Mouse (Mus musculus) adrenal gland, postnatal 14 days (tissue): Measurements from ENCODE around the gene Fgfr2. TPM values are rescaled to one million over a fixed set of nuclear protein-coding genes. Genes with fewer than 3 reads are reported as not detected.

Experiments
- DNase-seq: peaks from one replicate; pipeline ENCODE4 v3.0.0; 2021; ENCODE audit warnings: mixed read lengths
- total RNA-seq: library from RNA; stranded (reverse); gene quantifications from 2 replicates; pipeline ENCODE4 v1.2.3, GENCODE M21; 2021

Fgfr2 gene
- total RNA-seq, 1 experiment from 2014 or later: 227 TPM

DNA sequence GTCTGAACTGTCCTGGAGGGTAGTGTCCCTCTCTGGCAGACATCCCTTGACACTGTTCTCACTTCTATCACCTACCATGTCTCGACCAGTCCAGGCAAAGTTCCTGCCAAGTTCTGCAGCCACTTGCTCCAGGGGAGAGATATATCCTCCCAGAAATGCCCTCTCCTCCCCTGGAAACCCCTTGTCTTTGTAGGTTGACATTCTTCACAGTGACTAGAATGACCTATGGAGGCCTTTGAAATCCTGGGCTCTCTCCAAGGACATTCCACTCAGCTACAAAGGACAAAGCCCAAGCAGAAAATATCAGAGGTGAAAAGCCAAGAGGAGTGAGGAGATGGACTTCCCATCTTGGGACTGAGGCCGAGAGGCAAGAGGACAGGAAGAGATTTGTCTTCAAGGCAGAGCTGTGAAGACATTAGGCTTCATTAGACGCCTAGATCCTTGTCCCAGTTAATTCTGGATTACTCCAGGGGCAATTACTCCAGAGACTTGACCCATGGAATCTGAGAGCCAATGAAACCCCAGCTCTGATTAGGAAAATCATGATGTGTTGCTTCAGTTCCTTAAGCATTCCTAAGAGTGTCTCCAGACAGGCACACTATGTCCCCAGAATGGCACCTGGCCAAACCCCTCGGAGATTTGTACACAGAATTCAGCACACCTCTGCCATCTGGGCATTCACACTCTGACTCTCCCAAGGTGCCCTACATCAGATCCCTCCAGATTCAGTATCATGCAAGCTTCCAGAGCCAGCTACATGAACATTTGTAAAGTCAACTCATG, 826.3 kb downstream of the Fgfr2 start:
- peak; percentile 71 for DNase-seq

DNA sequence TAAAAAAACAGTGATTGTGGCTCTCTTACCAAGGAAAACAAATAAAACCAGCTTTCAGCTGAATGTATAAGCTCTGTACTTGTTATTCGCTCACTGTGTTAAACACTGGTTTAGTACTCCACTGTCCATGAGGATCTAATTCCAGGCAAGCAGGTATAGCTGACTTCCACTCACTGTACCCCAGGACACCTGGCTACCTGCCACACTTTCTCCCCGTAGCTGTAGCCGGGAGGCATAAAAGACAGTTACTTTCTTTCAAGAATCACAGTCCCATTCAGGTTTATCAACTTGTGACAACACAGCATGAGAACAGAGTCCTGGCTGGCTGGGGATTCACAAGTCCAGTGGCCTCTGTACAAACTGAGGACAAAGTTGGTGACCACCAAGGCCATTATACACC, 827.0 kb downstream of the Fgfr2 start:
- DNase-seq: peak; percentile 21

DNA sequence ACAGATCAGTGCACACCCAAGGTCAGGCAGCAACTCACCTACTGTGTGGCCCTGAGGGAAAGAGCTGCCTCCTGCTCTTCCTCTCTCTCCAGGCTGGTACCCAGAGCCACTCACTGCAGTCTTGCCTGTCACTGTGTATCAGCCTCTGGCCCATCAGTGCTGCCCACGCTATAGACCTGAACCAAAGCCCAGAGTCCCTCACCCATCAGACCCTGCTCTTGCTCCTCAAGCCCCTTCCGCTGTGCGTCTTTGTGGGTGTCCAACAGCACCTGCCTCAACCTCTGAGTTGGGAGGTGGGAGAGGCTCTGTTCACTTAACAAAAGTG, 835.8 kb downstream of the Fgfr2 start:
- no peak for DNase-seq

- DNase-seq: peak; percentile 24
These were observed 836.4 kb downstream of the Fgfr2 start for GRCm38 (mm10) chr7:132286630-132287339.

DNA sequence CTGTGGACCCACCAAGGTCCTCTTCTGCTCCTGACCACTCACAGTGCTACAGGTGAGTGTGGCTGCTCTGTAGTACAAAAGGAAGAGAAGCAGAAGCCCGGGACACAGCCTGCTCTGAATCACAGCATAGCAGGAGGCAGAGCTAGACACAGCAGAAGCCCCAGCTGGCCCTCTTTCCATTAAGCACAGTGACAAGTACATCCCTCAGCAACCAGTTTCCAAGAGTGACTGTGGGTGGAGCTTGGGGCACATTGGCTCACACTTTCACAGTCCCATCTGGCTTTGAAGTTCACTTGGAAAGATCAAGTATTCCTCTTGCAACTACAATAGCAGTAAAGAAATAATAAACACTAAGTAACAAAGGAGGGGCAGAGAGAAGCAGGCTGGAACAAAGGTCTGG, 838.4 kb downstream of the Fgfr2 start:
- DNase-seq: no peak

- no peak for DNase-seq
These were observed 839.0 kb downstream of the Fgfr2 start for GRCm38 (mm10) chr7:132284048-132284737.

GRCm38 (mm10) chr7:132282576-132282975, 840.6 kb downstream of the Fgfr2 start:
- no peak for DNase-seq

- DNase-seq: no peak
These were observed 841.0 kb downstream of the Fgfr2 start for GRCm38 (mm10) chr7:132282161-132282560.

DNA sequence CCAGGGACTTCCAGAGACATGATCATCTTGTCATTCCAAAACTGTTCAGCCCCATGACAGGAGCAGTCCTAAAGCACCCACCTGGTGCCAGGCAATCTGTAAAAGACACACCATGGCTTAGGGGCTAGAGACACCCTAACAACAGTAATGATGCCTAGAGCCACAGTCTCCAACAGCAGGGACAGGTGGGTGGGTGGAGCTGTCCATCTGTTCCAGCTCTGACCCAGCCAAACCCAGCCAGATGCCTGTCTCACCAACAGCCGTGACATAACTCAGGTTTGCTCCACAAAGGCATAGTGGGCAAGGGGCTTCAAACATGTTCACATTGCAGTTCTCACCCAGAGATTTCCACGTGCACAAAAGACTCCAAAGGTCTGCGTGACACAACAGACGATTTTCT, 841.4 kb downstream of the Fgfr2 start:
- no peak for DNase-seq

- peak; percentile 54 for DNase-seq
These were observed 844.5 kb downstream of the Fgfr2 start for GRCm38 (mm10) chr7:132278658-132279057.

DNA sequence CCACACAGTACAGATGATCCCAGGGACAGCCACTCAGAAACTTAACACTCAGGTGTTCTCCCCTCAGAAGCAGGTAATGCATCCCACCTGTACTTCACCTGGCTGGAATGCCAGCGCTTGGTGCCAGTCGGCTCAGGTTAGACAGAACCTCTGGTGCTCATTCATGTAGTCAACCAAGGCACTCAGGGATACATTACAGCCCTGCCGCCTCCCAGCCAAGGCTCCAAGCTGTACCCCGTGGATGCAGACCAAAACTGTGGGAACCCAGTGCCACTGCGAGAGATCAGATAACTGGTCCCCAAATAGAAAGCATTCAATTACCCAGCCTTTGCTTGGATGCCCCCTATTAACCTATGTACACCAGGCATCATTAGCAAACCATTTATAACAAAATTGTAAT, 846.9 kb downstream of the Fgfr2 start:
- DNase-seq: no peak

GRCm38 (mm10) chr7:132273741-132274513, 849.2 kb downstream of the Fgfr2 start:
- DNase-seq: peak; percentile 42

DNA sequence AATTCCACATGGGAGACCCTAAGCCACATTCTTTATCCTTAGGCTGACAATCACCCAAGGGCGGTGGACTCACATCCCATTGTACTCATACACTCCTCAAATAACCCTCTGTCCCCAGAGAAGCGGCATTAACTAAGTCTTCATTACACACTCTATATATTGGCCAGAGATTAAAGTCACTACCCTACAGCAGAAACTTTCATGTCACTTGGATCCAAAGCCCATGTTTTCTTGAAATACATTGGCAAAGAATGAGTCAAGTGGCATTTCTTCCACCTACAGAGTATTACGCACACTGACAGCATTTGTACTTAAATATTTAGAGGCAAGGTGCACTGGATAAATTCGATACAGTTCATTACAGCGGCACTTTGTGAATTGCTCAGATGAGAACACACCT, 850.2 kb downstream of the Fgfr2 start:
- DNase-seq: no peak

- DNase-seq: no peak
These were observed 852.8 kb downstream of the Fgfr2 start for GRCm38 (mm10) chr7:132270364-132270763.

GRCm38 (mm10) chr7:132269661-132270060, 853.5 kb downstream of the Fgfr2 start:
- no peak for DNase-seq

DNA sequence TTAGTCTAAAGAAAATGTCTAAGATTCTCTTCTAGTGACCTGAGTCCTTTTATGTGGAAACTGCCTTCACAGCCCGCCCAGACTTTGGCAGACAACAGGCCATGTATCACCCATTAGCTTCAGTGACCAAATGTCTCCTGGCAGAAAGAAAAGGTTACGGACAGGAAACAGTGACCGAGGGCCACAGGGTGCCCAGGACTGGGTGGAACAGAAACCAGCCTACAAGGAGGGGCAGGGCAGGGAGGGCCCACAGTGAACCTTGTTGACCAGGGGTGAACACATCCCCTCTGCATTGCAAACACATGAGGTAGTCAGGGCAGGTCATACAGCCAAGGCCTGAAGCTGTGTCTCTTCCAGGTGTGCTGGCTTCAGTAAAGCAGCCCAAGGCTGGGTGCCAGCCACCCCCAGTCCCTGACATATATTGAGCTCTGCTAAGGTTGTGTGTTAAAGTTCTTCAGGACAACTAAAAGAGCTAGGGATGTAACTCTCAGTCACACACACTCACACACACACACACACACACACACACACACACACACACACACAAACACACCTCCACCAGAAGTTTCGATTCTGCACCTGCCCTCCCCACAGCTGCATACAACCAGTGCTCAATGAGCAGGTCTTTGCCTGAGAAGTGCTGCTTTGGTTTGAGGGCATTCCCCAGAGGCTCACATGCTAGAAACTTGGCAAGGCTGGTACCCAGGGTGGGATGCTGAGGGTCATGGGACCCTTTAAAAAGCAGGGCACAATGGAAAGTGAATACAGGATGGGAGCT, 855.2 kb downstream of the Fgfr2 start:
- peak; percentile 57 for DNase-seq

GRCm38 (mm10) chr7:132264763-132265162, 858.4 kb downstream of the Fgfr2 start:
- no peak for DNase-seq

DNA sequence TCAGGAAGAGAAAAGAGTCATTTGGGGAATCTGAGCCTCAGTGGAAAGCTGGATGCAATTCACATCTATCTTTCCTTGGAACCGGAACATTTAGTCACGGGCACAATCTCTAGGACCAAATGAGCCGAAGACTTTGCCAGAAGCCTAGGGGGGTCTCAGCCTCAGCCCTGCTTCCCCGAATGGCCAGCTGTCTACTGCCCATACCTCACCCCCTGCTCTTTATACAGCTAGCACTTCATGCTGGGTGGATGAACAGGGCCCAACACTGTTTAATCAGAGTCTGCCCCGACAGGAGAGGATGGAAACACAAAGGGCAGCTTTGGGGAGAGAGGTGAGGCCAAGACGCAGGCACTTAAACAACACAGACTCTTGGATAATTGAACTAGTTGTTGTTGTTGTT, 860.0 kb downstream of the Fgfr2 start:
- no peak for DNase-seq

DNA sequence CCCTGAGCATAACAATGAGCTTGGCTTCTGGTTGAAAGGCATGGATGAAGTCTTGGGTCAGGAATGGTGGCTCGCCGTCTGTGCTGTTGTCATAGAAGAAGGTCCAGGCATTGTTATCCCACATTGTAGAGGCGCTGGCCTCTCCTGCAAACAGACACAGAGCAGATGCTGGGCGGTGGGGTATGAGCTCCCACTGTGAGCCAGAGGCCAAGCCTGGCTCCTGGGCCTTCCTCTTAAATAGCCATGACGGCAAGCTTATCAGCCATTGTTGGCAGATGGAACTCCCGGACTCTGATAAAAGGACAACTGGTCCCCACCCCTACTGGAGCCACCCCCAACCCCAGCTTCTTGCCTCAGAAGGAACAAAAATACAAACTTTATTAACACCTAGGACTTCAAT, 860.5 kb downstream of the Fgfr2 start:
- DNase-seq: no peak

GRCm38 (mm10) chr7:132261885-132262284, 861.3 kb downstream of the Fgfr2 start:
- DNase-seq: no peak

GRCm38 (mm10) chr7:132260632-132261031, 862.5 kb downstream of the Fgfr2 start:
- no peak for DNase-seq

DNA sequence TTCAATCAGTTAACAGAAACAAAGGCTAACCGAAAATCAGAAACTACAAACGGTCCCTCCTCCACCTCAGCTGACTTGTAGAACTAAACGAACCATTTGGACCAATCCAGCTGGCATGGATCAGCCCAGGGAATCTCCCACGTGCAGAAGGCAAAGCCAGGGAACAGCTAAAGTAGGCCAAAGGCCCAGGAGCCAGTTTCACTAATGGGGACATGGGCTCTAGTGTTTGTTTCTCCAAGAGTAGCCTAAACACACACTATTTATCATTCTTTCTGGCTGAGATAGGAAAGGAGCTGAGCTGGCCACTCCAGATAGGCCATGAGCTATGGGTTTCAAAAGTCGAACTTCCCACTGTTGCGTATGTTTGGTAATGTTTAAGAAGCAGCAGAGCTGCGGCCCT, 864.3 kb downstream of the Fgfr2 start:
- DNase-seq: peak; percentile 63
